Mouse (Mus musculus) thymus, postnatal 14 days (tissue): Measurements from ENCODE around the gene Dot1l.

Experiments
- DNase-seq: peaks from one replicate; pipeline ENCODE4 v3.0.0; 2021

Gene Dot1l

DNA sequence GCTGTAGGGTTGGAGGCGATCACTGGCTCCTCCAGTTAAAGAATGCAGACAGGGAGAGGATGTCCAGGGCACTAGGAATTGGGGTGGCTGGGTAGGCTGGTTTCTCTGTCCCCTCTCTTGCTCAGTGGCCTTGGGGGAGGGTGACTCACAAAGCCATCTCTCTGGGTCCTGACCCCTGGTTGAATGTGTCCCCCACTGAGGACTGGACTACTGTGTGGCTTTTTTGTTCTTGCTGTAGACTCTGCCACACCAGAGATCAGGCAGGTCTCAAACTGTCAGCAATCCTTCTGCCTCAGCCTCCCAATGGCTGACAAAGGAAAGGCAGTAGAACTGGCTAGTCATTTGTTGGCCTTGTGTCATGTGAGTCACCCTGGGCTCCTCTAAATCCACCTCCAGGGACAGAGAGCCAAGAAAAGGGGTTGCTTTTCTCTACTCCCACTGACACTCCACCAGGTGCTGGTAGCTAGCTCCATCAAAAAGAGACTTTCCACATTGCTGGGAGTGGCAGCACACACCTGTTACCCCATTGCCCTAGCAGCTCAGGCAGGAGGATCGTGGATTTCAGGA lies 83.4 kb downstream of the Dot1l start:
- DNase-seq, result no peak

DNA sequence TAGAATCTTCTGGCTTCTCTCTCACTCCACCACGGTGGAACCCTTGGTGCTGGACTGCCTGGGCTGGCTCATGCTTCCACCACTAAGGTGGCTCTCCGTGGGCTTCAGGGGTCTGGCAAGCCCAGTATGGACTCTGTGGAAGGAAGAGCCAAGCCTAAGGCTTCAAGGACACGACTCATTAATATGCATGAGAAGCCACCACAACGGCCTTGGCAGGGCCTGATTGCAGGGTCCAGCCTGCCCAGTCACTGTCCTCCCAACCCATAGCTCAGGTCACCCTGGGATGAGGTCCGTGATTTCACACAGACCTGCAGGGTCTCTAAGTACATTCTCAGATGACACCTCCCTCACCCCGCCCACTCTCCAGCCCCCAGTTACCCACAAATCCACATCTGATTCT lies 84.8 kb downstream of the Dot1l start:
- no peak for DNase-seq

DNA sequence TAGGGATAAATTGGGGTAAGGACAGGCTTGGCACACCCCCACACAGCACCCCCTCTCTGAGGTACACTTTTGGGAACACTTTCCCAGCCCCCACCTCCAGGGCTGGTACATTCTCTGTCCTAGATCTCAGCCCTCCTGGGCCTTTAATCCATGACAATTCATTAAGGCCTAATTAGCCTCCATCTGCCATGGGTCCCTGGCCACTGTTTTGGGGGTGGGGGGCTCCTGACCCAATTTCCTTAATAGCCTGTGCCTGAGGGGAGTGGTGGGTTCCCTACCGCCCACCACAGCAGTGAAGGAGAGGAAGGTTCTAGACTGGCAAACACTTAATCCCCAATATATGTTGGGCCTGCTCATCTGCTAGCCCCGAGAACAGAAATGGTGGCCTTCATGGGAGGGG lies 86.7 kb downstream of the Dot1l start:
- DNase-seq, result no peak

DNA sequence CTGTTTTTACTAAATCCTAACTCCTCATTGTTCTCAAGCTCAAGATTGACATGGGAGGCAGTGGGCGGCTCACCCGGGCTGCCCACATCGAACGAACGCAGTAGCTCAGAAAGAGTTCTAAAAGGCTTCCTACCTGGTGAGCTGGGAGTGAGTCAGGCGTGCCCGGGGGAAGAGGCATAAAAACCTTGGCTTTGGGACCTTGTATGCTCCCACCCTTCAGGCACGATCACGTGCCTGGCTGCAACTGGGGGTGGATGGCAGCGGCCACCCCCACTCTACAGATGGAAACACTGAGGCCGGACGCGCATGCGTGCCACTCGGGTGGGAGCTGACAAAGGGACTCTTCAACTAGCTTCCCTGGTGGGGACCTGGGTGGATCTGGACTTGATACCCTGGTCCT lies 87.3 kb downstream of the Dot1l start:
- DNase-seq, result no peak

DNA sequence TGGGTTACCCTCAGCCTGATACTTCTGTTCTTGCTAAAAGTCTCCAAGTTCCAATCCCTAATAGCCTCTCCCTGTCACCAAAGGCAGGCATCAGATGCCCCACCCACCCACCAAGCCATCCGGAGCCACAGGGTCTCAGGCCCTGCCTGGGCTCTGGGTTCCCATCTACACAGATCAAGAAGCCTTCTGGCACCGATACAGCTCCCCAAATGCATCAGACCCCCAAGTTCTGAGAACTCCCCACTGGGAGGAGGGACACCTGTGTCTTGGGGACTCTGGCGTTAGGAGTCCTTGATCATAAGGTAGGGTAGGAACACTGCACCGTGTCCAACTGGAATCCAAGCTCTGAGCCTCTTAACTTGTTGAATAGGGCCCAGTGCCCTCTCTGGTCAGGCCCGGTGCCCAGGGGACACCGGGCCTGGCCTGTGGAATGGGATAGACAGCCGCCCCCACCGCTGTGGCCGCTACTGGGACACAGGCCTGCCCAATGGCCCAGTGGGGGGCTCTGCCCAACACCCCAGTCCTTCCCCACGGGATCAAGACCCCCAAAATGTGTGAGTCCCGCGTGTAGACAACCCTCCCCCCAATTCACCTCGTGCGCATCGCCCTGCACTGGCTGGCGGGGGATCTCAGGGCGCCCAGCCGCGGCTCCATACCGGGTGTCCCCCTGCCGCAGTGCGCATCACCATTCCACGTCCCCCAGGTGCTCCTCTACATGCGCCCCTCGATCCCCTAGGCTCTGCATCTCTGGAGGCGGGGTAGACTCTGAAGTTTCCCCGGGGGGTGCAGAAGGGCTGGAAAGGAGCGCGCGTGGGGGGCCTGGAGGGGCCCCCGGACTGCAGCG lies 88.3 kb downstream of the Dot1l start:
- no peak for DNase-seq

DNA sequence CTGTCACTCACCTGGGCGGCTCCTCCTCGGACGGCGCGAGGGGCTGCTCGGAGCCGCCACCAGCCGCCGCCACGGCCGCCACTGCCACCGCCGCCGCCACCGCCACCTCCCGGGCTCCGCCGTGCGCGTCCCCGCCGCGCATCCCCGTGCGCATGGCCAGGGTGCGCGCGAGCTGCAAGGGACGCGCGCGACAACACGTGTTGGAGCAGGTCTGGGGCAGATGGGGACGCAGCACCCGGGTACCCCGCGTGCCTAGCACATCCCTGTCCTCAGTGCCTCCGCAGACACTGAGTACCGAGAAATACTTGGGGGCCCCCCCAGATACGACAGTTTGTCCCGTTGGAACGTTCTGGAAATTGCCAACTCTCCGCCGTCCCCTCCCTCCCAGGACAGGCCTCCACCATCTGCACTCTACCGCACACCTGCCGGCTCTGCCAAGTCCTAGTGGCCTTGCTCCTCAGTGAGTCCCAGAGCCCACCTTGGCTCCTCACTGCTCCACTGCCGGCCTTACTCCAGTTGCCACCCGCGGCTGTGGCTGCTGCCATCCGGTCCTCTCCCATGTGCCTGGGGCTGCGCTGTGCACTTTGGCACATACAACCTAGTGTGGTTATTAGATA lies 89.0 kb downstream of the Dot1l start, which contains the start of gene Lingo3:
Gene Lingo3, minus strand, starts transcription at position 109 of the 617 bp plus-strand sequence.
- no peak for DNase-seq
